Mouse (Mus musculus) gastrocnemius, postnatal 36 days (tissue): Measurements from ENCODE around the gene Mlc1. TPM values are rescaled to one million over a fixed set of nuclear protein-coding genes. Genes with fewer than 3 reads are reported as not detected.

Experiments
- DNase-seq, 2 experiments: peaks; one replicate each; pipeline ENCODE4 v3.0.0; 2022
- intact Hi-C: fragments of 180-260 bp; cut with DNase I; formaldehyde crosslinking; loops from one replicate; pipeline ENCODE4 v1.15.1; 2025
- total RNA-seq, 2 experiments: library from RNA; stranded (reverse); gene quantifications; 2 replicates each; pipeline ENCODE4 v1.2.3; 2021

The Mlc1 gene
- total RNA-seq, 2 experiments from 2014 or later: not detected

DNA sequence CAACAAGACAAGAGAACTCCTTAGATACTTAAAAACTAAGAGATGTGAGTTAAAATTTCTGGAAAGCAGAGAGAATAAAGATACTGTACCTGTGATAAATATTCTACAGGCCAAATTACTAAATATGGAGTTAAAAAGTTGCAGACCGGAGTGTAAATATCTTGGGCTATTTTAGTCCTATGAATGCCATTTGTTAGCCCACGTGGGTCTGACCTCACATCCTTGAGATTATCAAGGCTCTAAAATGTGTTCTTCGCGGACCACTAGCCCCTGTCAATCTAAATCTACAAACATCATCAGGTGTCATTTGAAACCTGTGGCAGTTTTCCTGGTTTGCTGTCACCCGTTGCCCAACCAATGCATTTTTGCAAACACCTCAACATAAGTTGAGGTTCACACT, 36.0 kb downstream of the Mlc1 start:
- intact Hi-C loops: no loop called here
- DNase-seq: no peak

DNA sequence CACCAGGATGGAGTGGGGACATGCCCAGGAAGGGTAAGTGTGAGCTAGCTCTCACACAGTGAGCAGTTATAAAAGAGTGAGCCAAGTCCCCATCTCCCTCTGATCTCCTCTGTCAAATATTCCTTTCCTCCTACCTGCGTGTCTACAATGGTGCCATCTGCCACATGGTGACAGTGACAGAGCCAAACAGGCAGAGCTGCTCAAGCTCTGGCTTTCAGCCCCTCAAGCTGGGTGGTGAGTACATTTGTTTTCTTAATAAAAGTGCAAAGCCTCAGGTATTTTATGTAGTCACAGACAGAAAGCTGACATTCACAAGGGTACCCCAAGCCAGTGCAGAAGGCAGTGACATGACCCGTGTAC, 41.5 kb downstream of the Mlc1 start:
- intact Hi-C loops: no loop called here
- no peak for DNase-seq

DNA sequence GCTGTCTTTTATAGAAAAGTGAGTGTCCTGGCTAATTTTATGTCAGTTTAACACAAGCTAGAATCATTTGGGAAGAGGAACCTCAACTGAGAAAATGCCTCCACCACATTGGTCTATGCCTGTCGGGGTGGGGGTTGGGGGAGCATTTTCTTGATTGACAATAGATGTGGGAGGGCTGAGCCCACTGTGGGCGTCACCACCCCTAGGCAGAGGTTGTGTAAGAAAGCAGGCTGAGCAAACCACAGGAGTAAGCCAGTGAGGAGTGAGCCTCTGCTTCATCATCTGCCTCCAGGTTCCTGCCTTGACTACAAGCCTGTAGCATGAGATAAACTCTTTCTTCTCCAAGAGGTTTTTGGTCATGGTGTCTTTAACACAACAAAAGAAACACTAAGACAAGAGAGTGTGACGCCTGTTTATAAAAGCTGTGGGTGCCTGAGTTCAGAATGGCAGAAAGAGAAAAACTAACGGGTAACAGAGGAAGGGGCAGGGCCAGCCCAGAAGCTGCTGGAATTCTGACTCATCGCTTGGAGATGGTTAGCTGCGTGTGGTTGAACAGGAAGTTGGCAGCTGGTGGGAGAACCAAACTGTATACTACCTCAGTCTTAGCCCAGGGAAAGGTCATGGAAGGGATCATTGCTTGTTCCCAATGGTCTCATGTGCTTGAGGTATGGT, 42.1 kb downstream of the Mlc1 start:
- DNase-seq: no peak
- intact Hi-C loops: no loop called here

DNA sequence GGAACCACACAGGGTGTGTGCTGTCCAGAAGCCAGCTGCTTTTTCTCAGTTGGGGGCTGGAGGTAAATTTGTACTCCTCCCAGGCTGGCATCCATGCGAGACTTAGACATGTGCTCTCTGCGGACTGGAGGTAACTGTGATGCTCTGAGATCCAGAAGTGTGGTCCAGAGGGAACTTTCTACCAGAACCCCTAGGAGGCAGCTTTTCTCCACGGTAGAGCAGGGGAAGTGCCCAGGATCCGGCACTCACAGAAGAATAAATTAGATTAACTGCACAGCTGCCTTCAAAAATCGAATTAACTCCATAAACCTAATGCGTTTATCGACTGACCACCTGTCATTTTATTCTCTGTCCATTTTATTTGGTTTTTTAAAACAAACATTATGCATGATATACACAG, 44.7 kb downstream of the Mlc1 start:
- intact Hi-C loops: no loop called here
- DNase-seq: no peak

DNA sequence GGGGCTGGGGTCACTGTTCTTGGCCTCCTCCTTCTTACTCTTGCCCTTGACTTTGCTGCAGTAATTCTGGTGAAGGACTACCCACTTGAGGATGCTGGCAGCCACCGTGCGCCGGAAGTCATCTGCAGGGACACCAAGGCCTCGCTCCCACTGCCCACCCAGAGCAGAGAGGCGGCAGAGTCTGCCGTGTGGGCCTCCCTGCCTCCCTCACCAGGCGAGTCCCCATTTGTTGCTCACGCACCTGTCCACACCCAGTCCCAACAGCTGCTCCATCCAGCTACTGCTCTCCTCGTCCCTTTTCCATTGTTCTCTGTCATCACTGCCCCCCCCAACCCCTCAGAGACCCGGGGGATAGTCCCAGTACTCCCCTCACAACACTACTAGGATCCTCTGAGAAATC, 46.1 kb downstream of the Mlc1 start:
- DNase-seq: no peak
- intact Hi-C loops: no loop called here

DNA sequence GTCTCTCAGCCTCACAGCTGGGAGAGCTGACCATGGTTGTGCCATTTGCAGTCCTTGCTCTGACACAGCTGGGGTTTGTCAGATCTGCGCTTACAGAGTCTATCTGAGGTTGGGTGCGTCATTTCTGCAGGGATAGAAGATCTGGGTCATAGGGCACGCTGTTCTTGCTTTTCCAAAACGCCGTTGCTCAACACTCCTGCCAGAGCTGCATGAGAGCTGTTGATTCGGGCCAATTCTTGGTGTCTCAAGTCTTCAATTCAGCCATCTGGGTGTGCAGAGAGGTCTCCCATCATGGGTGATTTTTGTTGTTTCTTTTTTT, 56.9 kb downstream of the Mlc1 start:
- intact Hi-C loops: loop anchor here (1.0 to 2.0 kb wide), 2 partner anchors 45 to 94 kb away; no protein-coding TSS in a partner anchor
- no peak for DNase-seq

DNA sequence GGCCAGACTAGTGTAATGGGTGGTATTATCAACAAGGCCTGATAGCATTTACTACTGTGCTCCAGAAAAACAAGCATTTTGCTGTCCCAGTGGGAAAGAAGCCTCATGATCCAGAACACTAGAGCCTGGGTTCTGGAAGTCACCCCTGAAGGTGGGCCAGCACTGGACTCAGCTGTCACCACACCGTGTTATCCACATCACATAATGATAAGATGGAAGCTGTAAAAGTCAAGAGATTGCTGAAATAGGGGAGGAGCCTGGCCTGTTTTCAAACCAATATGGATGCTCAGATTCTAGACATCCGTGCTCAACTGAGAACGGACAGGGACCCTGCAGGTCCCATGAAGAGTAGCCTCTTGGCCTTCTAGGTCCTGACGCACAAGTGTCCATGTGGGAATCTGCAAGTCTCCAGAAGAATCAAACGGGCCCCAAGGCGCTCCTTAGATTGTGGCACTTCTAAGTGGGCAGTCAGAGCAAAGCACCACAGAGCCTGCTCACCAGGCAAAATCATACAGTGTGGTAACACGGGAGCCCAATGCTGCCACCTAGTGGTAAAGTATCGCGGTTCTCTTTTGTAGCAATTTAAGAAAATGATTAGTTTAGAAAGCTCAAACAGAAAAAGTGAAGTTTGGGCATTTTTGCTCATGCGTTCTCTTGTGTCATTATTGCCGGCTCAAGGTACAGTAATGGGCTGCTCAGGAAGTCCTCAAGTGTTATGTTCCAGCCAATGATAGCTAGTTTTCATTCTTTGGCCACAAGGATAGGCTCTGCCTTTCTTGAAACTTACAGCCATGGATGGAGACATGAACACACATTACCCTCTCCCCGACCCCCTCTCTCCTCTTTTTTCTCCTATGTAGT, 57.4 kb downstream of the Mlc1 start:
- intact Hi-C loops: loop anchor here (1.0 to 2.0 kb wide), 2 partner anchors 45 to 93 kb away; no protein-coding TSS in a partner anchor
- DNase-seq: peak in 1 of 2 experiments; percentile 55

DNA sequence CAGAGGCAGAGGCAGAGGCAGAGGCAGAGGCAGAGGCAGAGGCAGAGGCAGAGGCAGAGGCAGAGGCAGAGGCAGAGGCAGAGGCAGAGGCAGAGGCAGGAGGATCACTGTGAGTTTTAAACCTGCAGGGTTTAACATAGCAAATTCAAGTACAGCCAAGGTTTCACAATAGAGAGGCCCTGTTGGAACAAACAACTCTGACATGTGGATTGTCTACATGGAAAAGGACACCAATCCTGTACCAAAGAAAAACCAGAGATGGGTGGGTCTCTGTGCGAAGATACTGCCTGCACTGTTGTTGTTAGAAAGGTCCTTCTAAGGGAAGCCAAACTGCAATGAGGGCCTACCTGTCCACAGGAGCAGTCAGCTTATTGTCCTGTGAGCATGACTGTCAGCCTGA, 58.7 kb downstream of the Mlc1 start:
- DNase-seq: no peak

DNA sequence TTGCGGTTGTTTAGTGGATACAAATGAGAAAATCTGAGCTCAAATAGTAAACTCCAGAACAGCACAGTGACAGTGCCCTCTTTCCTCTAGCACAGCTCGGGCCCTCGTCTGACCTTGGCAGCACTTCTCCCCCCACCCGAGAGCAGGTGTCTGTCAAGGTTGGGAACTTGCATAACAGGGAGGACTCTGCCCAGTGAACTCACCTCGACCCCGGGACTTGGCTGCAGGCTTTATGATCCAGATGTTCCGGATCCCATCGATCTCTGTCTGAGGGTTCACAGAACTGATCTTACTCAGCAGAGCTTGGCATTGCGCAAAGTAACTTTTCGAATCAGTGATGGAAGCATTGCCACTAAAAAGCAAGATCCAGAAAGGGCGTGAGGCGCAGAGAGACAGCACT, 59.5 kb downstream of the Mlc1 start:
- no peak for DNase-seq
- intact Hi-C loops: no loop called here

More for the DNA sequence above, 58.7 kb downstream of the Mlc1 start:
- intact Hi-C loops: loop anchor here (2.0 kb wide), 1 partner anchor 43 kb away; no protein-coding TSS in a partner anchor

DNA sequence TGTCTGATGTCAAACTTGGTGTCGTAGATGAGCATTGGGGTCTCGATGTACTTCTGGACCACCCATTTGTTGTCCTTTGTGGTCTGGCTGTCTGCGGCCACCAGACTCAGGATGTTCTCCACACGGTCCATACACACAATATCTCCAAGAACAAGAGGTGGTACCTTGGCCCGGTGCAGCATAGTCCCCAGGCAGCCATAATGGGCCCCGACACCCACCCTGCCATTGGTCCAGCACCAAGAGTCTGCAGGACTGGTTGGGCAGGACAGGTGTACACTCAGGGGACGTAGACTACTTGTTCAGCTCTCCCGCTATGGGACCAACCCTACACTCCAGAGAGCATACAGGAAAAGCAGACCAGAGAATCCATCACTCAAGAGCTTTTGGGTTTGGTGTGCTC, 61.7 kb downstream of the Mlc1 start:
- no peak for DNase-seq
- intact Hi-C loops: no loop called here

DNA sequence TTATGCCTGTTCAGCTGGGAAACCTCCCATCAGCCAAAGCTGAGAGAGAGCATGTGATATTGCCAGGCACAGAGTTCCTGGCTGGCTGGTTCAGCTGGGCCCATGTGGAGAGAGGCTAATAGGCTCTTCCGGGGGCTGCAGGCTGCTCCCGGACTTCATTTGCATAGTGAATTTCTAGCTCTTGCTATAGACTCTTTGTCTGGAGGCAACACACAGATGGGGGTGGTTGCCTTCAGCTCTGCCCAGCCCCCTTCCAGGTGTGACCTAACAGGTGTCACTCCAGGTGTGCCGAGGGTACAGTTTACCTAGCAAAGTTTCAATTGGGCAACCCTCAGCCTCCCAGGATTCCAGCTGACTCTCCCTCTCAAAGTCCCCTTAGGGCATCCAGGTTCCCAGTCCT, 62.4 kb downstream of the Mlc1 start:
- DNase-seq: no peak
- intact Hi-C loops: no loop called here

DNA sequence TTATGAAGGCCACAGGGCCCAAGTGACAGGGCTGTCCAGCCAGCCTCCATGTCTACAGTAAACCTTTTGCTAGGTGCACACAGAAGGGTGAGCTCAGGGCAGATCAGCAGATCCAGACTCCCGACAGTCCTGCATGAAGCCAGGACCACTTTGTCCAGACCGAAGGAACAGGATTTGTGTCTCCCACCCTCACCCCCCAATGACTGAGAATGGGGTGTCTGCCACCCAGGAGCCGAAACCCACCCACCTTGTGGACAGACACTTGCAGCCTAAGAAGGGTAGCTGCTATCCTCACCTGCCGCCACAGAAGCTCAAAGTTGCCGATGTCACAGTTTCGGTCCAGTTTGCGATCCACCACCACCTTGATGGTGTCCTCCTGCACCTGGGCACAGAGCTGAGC, 63.8 kb downstream of the Mlc1 start:
- intact Hi-C loops: no loop called here
- no peak for DNase-seq

DNA sequence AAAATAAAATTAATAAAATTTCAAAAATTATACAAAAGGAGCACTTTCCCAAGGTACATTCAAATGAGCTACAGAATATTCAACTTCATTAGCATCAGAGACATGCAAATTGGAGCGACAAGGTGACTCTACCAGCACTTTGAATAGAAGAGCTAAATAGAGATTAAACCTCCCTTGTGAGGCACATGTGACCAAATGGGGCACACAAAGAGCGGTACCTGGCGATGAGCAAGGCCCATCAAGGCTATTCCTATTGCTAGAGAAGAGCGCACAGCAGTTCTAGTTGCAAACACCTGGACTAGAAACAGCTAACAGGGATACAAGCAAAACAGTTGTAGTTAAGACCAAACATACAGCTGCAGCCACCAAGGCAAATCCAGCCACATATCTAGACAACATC, 72.5 kb downstream of the Mlc1 start:
- DNase-seq: no peak
- intact Hi-C loops: no loop called here

Other genes with a start within 250 kb of the Mlc1 start
- gene Brd1, start 244.8 kb downstream of the Mlc1 start, total RNA-seq: 10 to 100 TPM; 21.0 to 22.3 TPM
- gene Zbed4, start 227.3 kb downstream of the Mlc1 start, total RNA-seq: 10 to 100 TPM; 10.7 to 11.1 TPM
- 1 to 10 TPM; 3.6 to 3.7 TPM for gene Alg12, start 159.7 kb downstream of the Mlc1 start, total RNA-seq
- 1 to 10 TPM; 6.6 to 8.9 TPM for gene Creld2, start 159.4 kb downstream of the Mlc1 start, total RNA-seq
- gene Pim3, start 116.8 kb downstream of the Mlc1 start, total RNA-seq: 10 to 100 TPM; 22.1 to 32.2 TPM
- not detected for gene Ttll8, start 24.6 kb downstream of the Mlc1 start, total RNA-seq
- gene Mov10l1, start 3.9 kb upstream of the Mlc1 start, total RNA-seq: not detected
- gene Panx2, start 80.7 kb upstream of the Mlc1 start, total RNA-seq: not detected
- gene Trabd, start 96.1 kb upstream of the Mlc1 start, total RNA-seq: 10 to 100 TPM; 29.5 to 29.7 TPM
- gene Selenoo, start 110.1 kb upstream of the Mlc1 start, total RNA-seq: 10 to 100 TPM; 12.5 to 14.4 TPM
- gene Tubgcp6, start 144.1 kb upstream of the Mlc1 start, total RNA-seq: 1 to 10 TPM; 7.0 to 8.0 TPM
- gene Hdac10, start 149.7 kb upstream of the Mlc1 start, total RNA-seq: 1 to 10 TPM; 4.9 to 6.4 TPM
- 100 to 1,000 TPM; 131 to 136 TPM for gene Mapk12, start 161.7 kb upstream of the Mlc1 start, total RNA-seq
- gene Mapk11, start 170.6 kb upstream of the Mlc1 start, total RNA-seq: 1 to 10 TPM in 1 of 2 experiments, under 1 TPM in 1; 0.79 to 1.1 TPM
- gene Plxnb2, start 201.8 kb upstream of the Mlc1 start, total RNA-seq: 1 to 10 TPM; 8.9 to 9.6 TPM
- 1 to 10 TPM; 7.6 to 9.0 TPM for gene Dennd6b, start 217.5 kb upstream of the Mlc1 start, total RNA-seq
- 10 to 100 TPM; 81.0 to 85.9 TPM for gene Ppp6r2, start 232.5 kb upstream of the Mlc1 start, total RNA-seq